Mouse (Mus musculus) CH12.LX (cell line): Measurements from ENCODE around the gene Ehd2. TPM values are rescaled to one million over a fixed set of nuclear protein-coding genes. Genes with fewer than 3 reads are reported as not detected.

ENCODE experiments used
- DNase-seq: peaks from one replicate; pipeline ENCODE4 v3.0.0-alpha.2; 2013; ENCODE audit errors: extremely low read depth
- H3K27ac ChIP-seq: 2 replicates; pipeline ENCODE4 v1.5.1; 2012; ENCODE audit warnings: low read depth, mild to moderate bottlenecking, control low read depth, moderate library complexity; ENCODE audit not compliant: insufficient read depth
- H3K27me3 ChIP-seq: replicated peaks from 2 replicates; pipeline ENCODE3; 2012; ENCODE audit warnings: inconsistent platforms
- H3K36me3 ChIP-seq, 2 experiments: replicated peaks in 1 of 2; 2 replicates each; pipeline versions ENCODE3 to v1.6.1; 2012; ENCODE audit warnings: inconsistent platforms in 1 of 2, low read length in 1 of 2, mild to moderate bottlenecking in 1 of 2, mixed read lengths in 1 of 2, moderate library complexity in 1 of 2; ENCODE audit not compliant: control insufficient read depth in 1 of 2, insufficient read depth in 1 of 2
- H3K4me1 ChIP-seq, 2 experiments: 2 replicates each; pipeline ENCODE4 v1.6.1; 2012; ENCODE audit warnings: inconsistent platforms in 1 of 2, moderate library complexity in 1 of 2; ENCODE audit not compliant: insufficient read depth in 2 of 2, control insufficient read depth in 1 of 2
- H3K4me2 ChIP-seq: 2 replicates; pipeline ENCODE4 v1.6.1; 2012; ENCODE audit warnings: low read depth, mild to moderate bottlenecking, control low read depth; ENCODE audit not compliant: poor library complexity, insufficient read depth, severe bottlenecking
- H3K4me3 ChIP-seq, 3 experiments: fragments of 150-350 bp in 1 of 3; sonication (generic) in 1 of 3; replicated peaks in 1 of 3; 2 replicates each; pipeline versions ENCODE3 to v1.5.1; 2011 to 2012; ENCODE audit warnings: low read depth in 2 of 3, low read length in 2 of 3, mild to moderate bottlenecking in 2 of 3, moderate library complexity in 2 of 3, control low read depth in 1 of 3, improper control_type of control experiment in 1 of 3, inconsistent platforms in 1 of 3, mixed read lengths in 1 of 3; ENCODE audit not compliant: poor library complexity in 1 of 3
- H3K79me2 ChIP-seq: replicated peaks from 2 replicates; pipeline ENCODE4 v1.6.1; 2012; ENCODE audit warnings: mild to moderate bottlenecking, moderate library complexity; ENCODE audit not compliant: control insufficient read depth, poor library complexity, insufficient read depth, severe bottlenecking; ENCODE audit errors: extremely low read depth
- H3K9ac ChIP-seq: 2 replicates; pipeline ENCODE4 v1.6.1; 2012; ENCODE audit warnings: low read depth, mild to moderate bottlenecking, control low read depth, moderate library complexity; ENCODE audit not compliant: insufficient read depth
- H3K9me3 ChIP-seq: replicated peaks from 2 replicates; pipeline ENCODE3; 2012; ENCODE audit warnings: low read length, inconsistent platforms, mixed read lengths
- BHLHE40 ChIP-seq: IDR thresholded peaks from 2 replicates; pipeline ENCODE4 v1.6.1; 2011; ENCODE audit warnings: mild to moderate bottlenecking, low read depth, low read length, improper control_type of control experiment
- CTCF ChIP-seq, 2 experiments: IDR thresholded peaks in 1 of 2; conservative IDR thresholded peaks in 1 of 2; 2 replicates each; pipeline ENCODE4 v1.5.1; 2011 to 2012; ENCODE audit warnings: low read depth in 2 of 2, low read length in 2 of 2, improper control_type of control experiment in 1 of 2, inconsistent platforms in 1 of 2, mild to moderate bottlenecking in 1 of 2, moderate library complexity in 1 of 2
- E2F4 ChIP-seq: IDR thresholded peaks from 2 replicates; pipeline ENCODE4 v1.6.1; 2011; ENCODE audit warnings: low read depth, low read length, improper control_type of control experiment; ENCODE audit not compliant: insufficient replicate concordance
- EP300 ChIP-seq: IDR thresholded peaks from 2 replicates; pipeline ENCODE4 v1.6.1; 2011; ENCODE audit warnings: low read length, improper control_type of control experiment
- GABPA ChIP-seq: IDR thresholded peaks from 2 replicates; pipeline ENCODE4 v1.6.1; 2012; ENCODE audit warnings: low read depth, low read length, improper control_type of control experiment, inconsistent platforms; ENCODE audit not compliant: insufficient replicate concordance
- IRF4 ChIP-seq: IDR thresholded peaks from 2 replicates; pipeline ENCODE4 v1.6.1; 2014; ENCODE audit warnings: low read depth, mild to moderate bottlenecking, inconsistent platforms, low read length, improper control_type of control experiment
- JUN ChIP-seq: IDR thresholded peaks from 2 replicates; pipeline ENCODE4 v1.6.1; 2011; ENCODE audit warnings: low read depth, mild to moderate bottlenecking, low read length, improper control_type of control experiment, moderate library complexity; ENCODE audit not compliant: insufficient read depth
- KAT2A ChIP-seq: IDR thresholded peaks from 2 replicates; pipeline ENCODE4 v1.6.1; 2012; ENCODE audit warnings: low read length, improper control_type of control experiment, inconsistent platforms; ENCODE audit not compliant: insufficient replicate concordance
- MAFK ChIP-seq: IDR thresholded peaks from 2 replicates; pipeline ENCODE4 v1.6.1; 2011; ENCODE audit warnings: low read length, improper control_type of control experiment; ENCODE audit not compliant: insufficient replicate concordance
- MEF2A ChIP-seq: IDR thresholded peaks from 2 replicates; pipeline ENCODE4 v1.6.1; 2014; ENCODE audit warnings: low read depth, mild to moderate bottlenecking, inconsistent platforms, low read length, improper control_type of control experiment, borderline replicate concordance
- MYC ChIP-seq: IDR thresholded peaks from 2 replicates; pipeline ENCODE4 v1.6.1; 2011; ENCODE audit warnings: low read depth, mild to moderate bottlenecking, improper control_type of control experiment, low read length
- POLR2A ChIP-seq: IDR thresholded peaks from 2 replicates; pipeline ENCODE4 v1.6.1; 2011; ENCODE audit warnings: low read depth, mild to moderate bottlenecking, improper control_type of control experiment, low read length
- RCOR1 ChIP-seq: conservative IDR thresholded peaks from 2 replicates; pipeline ENCODE4 v1.6.1; 2012; ENCODE audit warnings: low read depth, mild to moderate bottlenecking, inconsistent platforms, low read length, improper control_type of control experiment
- SIN3A ChIP-seq: IDR thresholded peaks from 2 replicates; pipeline ENCODE4 v1.6.1; 2012; ENCODE audit warnings: low read length, improper control_type of control experiment, inconsistent platforms
- TBP ChIP-seq: conservative IDR thresholded peaks from 2 replicates; pipeline ENCODE4 v1.6.1; 2011; ENCODE audit warnings: low read depth, low read length, improper control_type of control experiment
- TCF12 ChIP-seq: IDR thresholded peaks from 2 replicates; pipeline ENCODE4 v1.6.1; 2014; ENCODE audit warnings: low read depth, mild to moderate bottlenecking, inconsistent platforms, low read length, improper control_type of control experiment
- UBTF ChIP-seq: IDR thresholded peaks from 2 replicates; pipeline ENCODE4 v1.6.1; 2012; ENCODE audit warnings: low read depth, mild to moderate bottlenecking, inconsistent platforms, low read length, improper control_type of control experiment, moderate library complexity
- USF1 ChIP-seq: IDR thresholded peaks from 2 replicates; pipeline ENCODE4 v1.6.1; 2014; ENCODE audit warnings: low read depth, mild to moderate bottlenecking, inconsistent platforms, low read length, improper control_type of control experiment
- USF2 ChIP-seq: conservative IDR thresholded peaks from 2 replicates; pipeline ENCODE4 v1.6.1; 2011; ENCODE audit warnings: low read depth, low read length, improper control_type of control experiment
- ZNF384 ChIP-seq: IDR thresholded peaks from 2 replicates; pipeline ENCODE4 v1.6.1; 2012; ENCODE audit warnings: low read depth, low read length, improper control_type of control experiment, inconsistent platforms
- dilution Hi-C: fragments of 300-500 bp; cut with MboI; formaldehyde crosslinking; loops from 2 replicates; pipeline ENCODE4 v1.14.3; 2020; ENCODE audit warnings: low sequenced_read_pairs; ENCODE audit not compliant: extremely low pct_unique_long_range_greater_than_20kb, extremely low pct_ligation_motif_present
- in situ Hi-C: fragments of 300-500 bp; cut with MboI; formaldehyde crosslinking; loops from 3 replicates; pipeline ENCODE4 v1.14.3; 2019; ENCODE audit warnings: low sequenced_read_pairs, low pct_ligation_motif_present, low pct_unique_long_range_greater_than_20kb, mixed read lengths
- polyA plus RNA-seq: library from polyadenylated mRNA; unstranded; fragments of >175 nt; gene quantifications from 2 replicates; pipeline ENCODE4 v1.2.1, GENCODE M21; 2012; ENCODE audit warnings: low read depth; ENCODE audit not compliant: insufficient read length
- total RNA-seq, 2 experiments: library from RNA; depleted of rRNA; stranded (reverse); fragments of 300-350 nt in 1 of 2; fragments of >200 nt in 1 of 2; gene quantifications; 2 replicates each; pipeline ENCODE4 v1.2.3; 2012 to 2014

The Ehd2 gene
- total and polyA plus RNA-seq, 3 experiments: 1.2 to 7.0 (median 5.2) TPM

GRCm38 (mm10) chr7:16010649-16011048, 43.3 kb upstream of the Ehd2 start:
- TF ChIP-seq SIN3A (no peak), EP300 (no peak), USF1 (no peak), ZNF384 (no peak), BHLHE40 (no peak), CTCF (conservative IDR thresholded peaks at IDR 0.05 in 1 of 2, IDR thresholded peaks at IDR 0.05 in 1 of 2; ENCODE audit: low read depth in 2 of 2, low read length in 2 of 2) (no peak), MAFK (no peak), JUN (no peak), MEF2A (no peak), TBP (no peak), GABPA (no peak), E2F4 (no peak), MYC (no peak), KAT2A (no peak), UBTF (no peak), IRF4 (no peak), TCF12 (no peak)
- dilution Hi-C loops: no loop called here
- peaks cover 37 to 64% of the 10 kb centered on the region in 2 experiments for H3K4me1 ChIP-seq

GRCm38 (mm10) chr7:16009636-16010035, 42.3 kb upstream of the Ehd2 start:
- Histone ChIP-seq H3K27ac (no peak overlapping the region), H3K4me1 (peaks cover 31 to 59% of the 10 kb centered on the region in 2 experiments), H3K9ac (no peak overlapping the region), H3K79me2 (peaks cover 15% of the 10 kb centered on the region), H3K4me3 (no peak overlapping the region), H3K4me2 (no peak overlapping the region), H3K36me3 (peaks cover 13 to 72% of the 10 kb centered on the region in 2 experiments), H3K27me3 (no peaks in the 10 kb centered on the region), H3K9me3 (no peaks in the 10 kb centered on the region)
- TF ChIP-seq IRF4: no peak
- TF ChIP-seq CTCF (conservative IDR thresholded peaks at IDR 0.05 in 1 of 2, IDR thresholded peaks at IDR 0.05 in 1 of 2; ENCODE audit: low read depth in 2 of 2, low read length in 2 of 2): no peak
- no peak for TF ChIP-seq POLR2A
- TF ChIP-seq TCF12: no peak
- no peak for TF ChIP-seq RCOR1
- TF ChIP-seq USF2: no peak
- dilution Hi-C loops: no loop called here
- in situ Hi-C loops: no loop called here
- no peak for DNase-seq

More at GRCm38 (mm10) chr7:16010649-16011048, 43.3 kb upstream of the Ehd2 start:
- DNase-seq: no peak
- in situ Hi-C loops: no loop called here
- no peak overlapping the region for H3K4me3 ChIP-seq
- H3K79me2 ChIP-seq: peaks cover 21% of the 10 kb centered on the region
- H3K4me2 ChIP-seq: no peak overlapping the region
- no peaks in the 10 kb centered on the region for H3K9me3 ChIP-seq
- H3K27me3 ChIP-seq: no peaks in the 10 kb centered on the region
- peaks cover 13 to 67% of the 10 kb centered on the region in 2 experiments for H3K36me3 ChIP-seq
- no peak overlapping the region for H3K9ac ChIP-seq
- no peak overlapping the region for H3K27ac ChIP-seq
